Mouse (Mus musculus): ENCODE results near the gene Hcst. TPM values are rescaled to one million over a fixed set of nuclear protein-coding genes. Genes with fewer than 3 reads are reported as not detected.

The Hcst gene
- polyA plus RNA-seq, 1 experiment: not detected

DNA sequence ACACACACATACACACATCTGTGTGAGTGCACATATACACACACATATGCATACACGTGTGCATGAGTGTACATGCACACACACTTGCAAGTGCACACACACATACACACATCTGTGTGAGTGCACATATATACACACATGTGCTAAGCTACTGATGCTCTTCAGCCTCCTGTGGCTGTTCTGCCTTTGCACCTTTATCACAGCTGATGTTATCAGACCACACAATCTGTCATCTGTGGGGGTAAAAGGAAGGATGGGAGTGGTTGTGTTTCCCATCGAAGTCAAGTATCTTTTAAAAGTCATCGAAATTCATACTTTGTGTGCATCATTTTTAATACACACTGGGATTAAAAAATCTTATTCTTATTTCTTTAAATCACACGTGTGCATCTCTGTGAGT lies 17.3 kb downstream of the Hcst start:
- Histone ChIP-seq H3ac (ENCODE audit: control insufficient read depth, insufficient read length) (no peak overlapping the region), H3K4me3 (no peak overlapping the region), H3K27me3 (ENCODE audit: control insufficient read depth, insufficient read depth, insufficient read length) (peaks cover 5% of the 10 kb centered on the region), H3K4me2 (ENCODE audit: low read depth) (no peak overlapping the region), H3K79me2 (ENCODE audit: control insufficient read depth, insufficient read depth) (no peaks in the 10 kb centered on the region), H3K36me3 (ENCODE audit: control insufficient read depth, insufficient read depth) (no peaks in the 10 kb centered on the region)
- no peak for TF ChIP-seq CEBPB (IDR thresholded peaks at IDR 0.05; ENCODE audit: insufficient read depth, poor library complexity, severe bottlenecking)
- no peak for TF ChIP-seq SRF (IDR thresholded peaks at IDR 0.05; ENCODE audit: control insufficient read depth, insufficient read length, low read depth)

DNA sequence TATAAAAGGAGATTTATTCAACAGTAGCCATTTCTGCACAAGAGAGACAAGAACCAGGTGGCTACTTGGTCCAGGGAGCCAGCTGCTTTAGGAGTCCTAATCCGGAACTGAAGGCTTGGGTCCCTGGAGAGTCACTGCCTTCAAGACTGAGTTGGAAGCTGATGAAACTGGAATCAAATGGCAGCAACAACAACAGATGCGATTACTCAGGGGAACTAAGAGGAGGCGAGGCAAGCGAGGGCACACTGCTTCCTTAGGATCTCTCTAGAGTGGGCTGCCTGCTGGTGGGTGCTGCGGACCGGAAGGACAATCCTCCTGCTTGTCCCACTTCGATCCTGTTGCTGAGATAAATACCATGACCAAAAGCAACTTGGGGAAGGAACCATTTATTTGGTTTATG lies 20.0 kb downstream of the Hcst start:
- Histone ChIP-seq H3K79me2 (ENCODE audit: control insufficient read depth, insufficient read depth) (no peaks in the 10 kb centered on the region), H3K4me3 (peak overlapping the region; percentile 6)

DNA sequence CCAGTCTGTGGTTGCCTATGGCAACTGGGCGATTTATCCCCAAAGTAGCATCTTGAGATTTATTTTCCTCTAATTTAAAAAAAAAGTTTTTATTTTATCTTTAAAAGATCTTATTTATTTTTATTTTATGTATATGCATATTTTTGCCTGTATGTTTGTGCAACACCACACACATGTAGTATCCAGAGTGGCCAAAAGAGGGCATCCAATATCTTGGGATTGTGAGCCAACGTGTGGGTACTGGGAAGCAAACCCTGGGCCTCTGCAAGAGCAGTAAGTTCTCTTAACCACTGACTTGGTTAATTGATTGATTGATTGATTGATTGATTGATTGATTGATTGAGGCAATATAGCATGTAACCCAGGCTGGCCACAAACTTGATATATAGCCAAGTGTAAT lies 24.8 kb downstream of the Hcst start:
- Histone ChIP-seq H3ac (ENCODE audit: control insufficient read depth, insufficient read length) (no peak overlapping the region), H3K27me3 (ENCODE audit: control insufficient read depth, insufficient read depth, insufficient read length) (peaks cover 17% of the 10 kb centered on the region), H3K4me2 (ENCODE audit: low read depth) (no peak overlapping the region), H3K36me3 (ENCODE audit: control insufficient read depth, insufficient read depth) (no peaks in the 10 kb centered on the region), H3K4me3 (no peak overlapping the region), H3K79me2 (ENCODE audit: control insufficient read depth, insufficient read depth) (no peaks in the 10 kb centered on the region)
- TF ChIP-seq TCF3 (IDR thresholded peaks at IDR 0.05; ENCODE audit: insufficient read length, low read depth) (no peak), SRF (IDR thresholded peaks at IDR 0.05; ENCODE audit: control insufficient read depth, insufficient read length, low read depth) (no peak), E2F4 (IDR thresholded peaks at IDR 0.05; ENCODE audit: insufficient read depth) (no peak), CEBPB (IDR thresholded peaks at IDR 0.05; ENCODE audit: insufficient read depth, poor library complexity, severe bottlenecking) (no peak), TCF12 (IDR thresholded peaks at IDR 0.05; ENCODE audit: insufficient read depth, poor library complexity, severe bottlenecking) (no peak), POLR2AphosphoS2 (IDR thresholded peaks at IDR 0.05; ENCODE audit: insufficient read length, low read depth) (no peak), MYOG (IDR thresholded peaks at IDR 0.05; ENCODE audit: control insufficient read depth in 1 of 3, insufficient read depth in 1 of 3, insufficient read length in 2 of 3, low read depth in 2 of 3) (no peak), POLR2A (IDR thresholded peaks at IDR 0.05; ENCODE audit: insufficient read length, low read depth) (no peak), REST (IDR thresholded peaks at IDR 0.05; ENCODE audit: insufficient read depth, insufficient read length) (no peak), USF1 (IDR thresholded peaks at IDR 0.05; ENCODE audit: low read depth) (no peak), MYOD1 (IDR thresholded peaks at IDR 0.05; ENCODE audit: control insufficient read depth in 1 of 3, insufficient read length in 2 of 3, low read depth in 2 of 3) (no peak), MAX (IDR thresholded peaks at IDR 0.05; ENCODE audit: low read depth) (no peak)

More for the DNA sequence above, 20.0 kb downstream of the Hcst start:
- no peak overlapping the region for H3ac ChIP-seq (ENCODE audit: control insufficient read depth, insufficient read length)
- no peaks in the 10 kb centered on the region for H3K36me3 ChIP-seq (ENCODE audit: control insufficient read depth, insufficient read depth)
- H3K4me2 ChIP-seq (ENCODE audit: low read depth): peak overlapping the region; percentile 56
- TF ChIP-seq MYOG (IDR thresholded peaks at IDR 0.05; ENCODE audit: control insufficient read depth in 1 of 3, insufficient read depth in 1 of 3, insufficient read length in 2 of 3, low read depth in 2 of 3) (peak in 1 of 3 experiments; percentile 18), MYOD1 (IDR thresholded peaks at IDR 0.05; ENCODE audit: control insufficient read depth in 1 of 3, insufficient read length in 2 of 3, low read depth in 2 of 3) (no peak), POLR2AphosphoS2 (IDR thresholded peaks at IDR 0.05; ENCODE audit: insufficient read length, low read depth) (peak; percentile 57), CEBPB (IDR thresholded peaks at IDR 0.05; ENCODE audit: insufficient read depth, poor library complexity, severe bottlenecking) (peak; percentile 91), POLR2A (IDR thresholded peaks at IDR 0.05; ENCODE audit: insufficient read length, low read depth) (peak; percentile 56)
- H3K27me3 ChIP-seq (ENCODE audit: control insufficient read depth, insufficient read depth, insufficient read length): peaks cover under 1% of the 10 kb centered on the region

DNA sequence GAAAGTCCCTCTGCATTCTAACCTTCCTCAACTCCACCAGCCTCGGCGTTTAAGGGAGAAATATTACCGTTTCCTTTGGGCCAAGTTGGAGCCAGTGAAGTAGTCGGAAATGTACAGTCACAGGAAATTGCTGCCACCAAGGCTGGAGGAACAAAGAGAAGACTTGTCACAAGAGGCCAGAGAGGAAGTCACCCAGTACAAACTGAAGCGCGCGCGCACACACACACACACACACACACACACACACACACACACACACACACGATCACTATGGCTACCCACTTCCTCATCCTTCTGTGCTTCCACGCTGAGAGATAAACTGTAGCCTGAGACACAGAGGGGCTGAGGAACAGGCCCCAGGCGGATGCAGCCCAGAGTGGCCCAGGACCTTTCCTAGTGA lies 25.3 kb downstream of the Hcst start:
- no peaks in the 10 kb centered on the region for H3K79me2 ChIP-seq (ENCODE audit: control insufficient read depth, insufficient read depth)
- H3ac ChIP-seq (ENCODE audit: control insufficient read depth, insufficient read length): no peak overlapping the region
- H3K36me3 ChIP-seq (ENCODE audit: control insufficient read depth, insufficient read depth): no peaks in the 10 kb centered on the region
- H3K27me3 ChIP-seq (ENCODE audit: control insufficient read depth, insufficient read depth, insufficient read length): peaks cover 17% of the 10 kb centered on the region
- no peak overlapping the region for H3K4me3 ChIP-seq
- no peak for TF ChIP-seq MAX (IDR thresholded peaks at IDR 0.05; ENCODE audit: low read depth)
- TF ChIP-seq POLR2AphosphoS2 (IDR thresholded peaks at IDR 0.05; ENCODE audit: insufficient read length, low read depth): no peak
- no peak for TF ChIP-seq TCF3 (IDR thresholded peaks at IDR 0.05; ENCODE audit: insufficient read length, low read depth)
- TF ChIP-seq TCF12 (IDR thresholded peaks at IDR 0.05; ENCODE audit: insufficient read depth, poor library complexity, severe bottlenecking): no peak
- TF ChIP-seq POLR2A (IDR thresholded peaks at IDR 0.05; ENCODE audit: insufficient read length, low read depth): no peak
- no peak for TF ChIP-seq MYOG (IDR thresholded peaks at IDR 0.05; ENCODE audit: control insufficient read depth in 1 of 3, insufficient read depth in 1 of 3, insufficient read length in 2 of 3, low read depth in 2 of 3)
- TF ChIP-seq SRF (IDR thresholded peaks at IDR 0.05; ENCODE audit: control insufficient read depth, insufficient read length, low read depth): no peak
- no peak for TF ChIP-seq CEBPB (IDR thresholded peaks at IDR 0.05; ENCODE audit: insufficient read depth, poor library complexity, severe bottlenecking)
- TF ChIP-seq USF1 (IDR thresholded peaks at IDR 0.05; ENCODE audit: low read depth): no peak
- TF ChIP-seq MYOD1 (IDR thresholded peaks at IDR 0.05; ENCODE audit: control insufficient read depth in 1 of 3, insufficient read length in 2 of 3, low read depth in 2 of 3): no peak
- no peak for TF ChIP-seq E2F4 (IDR thresholded peaks at IDR 0.05; ENCODE audit: insufficient read depth)
- TF ChIP-seq REST (IDR thresholded peaks at IDR 0.05; ENCODE audit: insufficient read depth, insufficient read length): no peak
- H3K4me2 ChIP-seq (ENCODE audit: low read depth): no peak overlapping the region

DNA sequence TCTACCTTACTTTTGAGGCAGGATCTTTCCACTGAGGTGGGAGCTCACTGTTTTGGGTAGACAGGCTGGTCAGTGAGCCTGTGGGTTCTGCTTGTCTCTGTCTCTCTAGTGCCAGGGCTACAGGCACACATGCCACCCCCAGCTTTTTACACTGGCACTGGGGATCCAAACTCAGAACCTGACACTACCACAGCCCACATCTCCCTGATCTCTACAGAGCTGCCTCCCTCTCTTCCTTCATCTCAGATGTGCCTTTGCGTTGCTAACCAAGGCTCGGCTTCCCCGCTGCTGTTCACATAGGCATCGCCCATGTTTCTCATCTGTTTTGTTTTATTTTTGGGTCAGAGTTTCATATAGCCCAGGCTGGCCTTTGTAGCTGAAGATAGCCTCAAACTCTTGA lies 26.0 kb downstream of the Hcst start:
- Histone ChIP-seq H3K4me3 (no peak overlapping the region), H3K27me3 (ENCODE audit: control insufficient read depth, insufficient read depth, insufficient read length) (peaks cover 17% of the 10 kb centered on the region), H3K36me3 (ENCODE audit: control insufficient read depth, insufficient read depth) (no peaks in the 10 kb centered on the region), H3K4me2 (ENCODE audit: low read depth) (no peak overlapping the region), H3ac (ENCODE audit: control insufficient read depth, insufficient read length) (no peak overlapping the region), H3K79me2 (ENCODE audit: control insufficient read depth, insufficient read depth) (no peaks in the 10 kb centered on the region)
- TF ChIP-seq POLR2AphosphoS2 (IDR thresholded peaks at IDR 0.05; ENCODE audit: insufficient read length, low read depth) (no peak), SRF (IDR thresholded peaks at IDR 0.05; ENCODE audit: control insufficient read depth, insufficient read length, low read depth) (no peak), REST (IDR thresholded peaks at IDR 0.05; ENCODE audit: insufficient read depth, insufficient read length) (no peak), TCF3 (IDR thresholded peaks at IDR 0.05; ENCODE audit: insufficient read length, low read depth) (no peak)

All from myocyte (in vitro differentiated cells).